Mouse (Mus musculus) heart, postnatal 0 days (tissue): ENCODE measurements at regions not wholly inside any gene's neighbourhood (a gene's known extent, or its start where the extent isn't known, plus 50 kb on each side); places are given as distances from the start of the nearest gene placed in this dataset.

Experiments used
- ATAC-seq: fragments of 200-750 bp; cut with Nextera tagmentation; 2 replicates; pipeline ENCODE4 v1.8.0; 2017; ENCODE audit warnings: low read depth, moderate number of reproducible peaks, moderate library complexity; ENCODE audit not compliant: insufficient read depth
- DNase-seq: peaks from one replicate; pipeline ENCODE4 v3.0.0-alpha.2; 2016; ENCODE audit warnings: low spot score
- H3K27ac ChIP-seq: fragments of 300-500 bp; sonication (generic); 2 replicates; pipeline ENCODE4 v1.5.1; 2014; ENCODE audit warnings: low read depth, mild to moderate bottlenecking
- H3K27me3 ChIP-seq: fragments of 300-500 bp; sonication (generic); 2 replicates; pipeline ENCODE4 v1.6.1; 2014; ENCODE audit warnings: low read length, mixed read lengths; ENCODE audit not compliant: control insufficient read depth, insufficient read depth
- H3K36me3 ChIP-seq: fragments of 300-500 bp; sonication (generic); replicated peaks from 2 replicates; pipeline ENCODE4 v1.6.1; 2014; ENCODE audit warnings: low read length, mixed read lengths; ENCODE audit not compliant: control insufficient read depth, insufficient read depth
- H3K4me1 ChIP-seq: fragments of 300-500 bp; sonication (generic); 2 replicates; pipeline ENCODE4 v1.6.1; 2014; ENCODE audit warnings: antibody characterized with exemption; ENCODE audit not compliant: control insufficient read depth, insufficient read depth
- H3K4me2 ChIP-seq: fragments of 300-500 bp; sonication (generic); 2 replicates; pipeline ENCODE4 v1.6.1; 2014; ENCODE audit warnings: low read depth, mild to moderate bottlenecking, low read length, moderate library complexity
- H3K4me3 ChIP-seq: fragments of 300-500 bp; sonication (generic); 2 replicates; pipeline ENCODE4 v1.5.1; 2014; ENCODE audit warnings: low read depth, low read length
- H3K9ac ChIP-seq: fragments of 300-500 bp; sonication (generic); replicated peaks from 2 replicates; pipeline ENCODE4 v1.6.1; 2014; ENCODE audit warnings: low read depth, low read length, mixed read lengths
- H3K9me3 ChIP-seq: fragments of 300-500 bp; sonication (generic); replicated peaks from 2 replicates; pipeline ENCODE4 v1.6.1; 2016; ENCODE audit warnings: low read length; ENCODE audit not compliant: control insufficient read depth
- CTCF ChIP-seq: IDR thresholded peaks from 2 replicates; pipeline ENCODE4 v1.5.1; 2016; ENCODE audit warnings: antibody characterized with exemption, control low read depth, low read depth
- EP300 ChIP-seq: IDR thresholded peaks from 2 replicates; pipeline ENCODE4 v1.6.1; 2016; ENCODE audit warnings: antibody characterized with exemption, low read depth
- WGBS: fragments of 180-500 bp; shearing (Covaris S2); extraction: QIAGEN DNeasy Blood & Tissue Kit; methylation state at CpG from one replicate; pipeline ENCODE4 v1.1.7; 2014; 5-methylcytosine and 5-hydroxymethylcytosine counted together

GRCm38 (mm10) chr2:167821186-167821585, 110.7 kb upstream of the Ptpn1 start:
- Histone ChIP-seq H3K4me2 (no peak overlapping the region), H3K4me3 (no peak overlapping the region), H3K27ac (no peak overlapping the region), H3K27me3 (0 out of 2 replicates have a peak, but pooled peaks cover 4% of the 10 kb centered on the region), H3K9me3 (no peaks in the 10 kb centered on the region), H3K4me1 (no peaks in the 10 kb centered on the region), H3K36me3 (no peaks in the 10 kb centered on the region), H3K9ac (no peak overlapping the region)
- no peak for TF ChIP-seq EP300
- no peak for TF ChIP-seq CTCF
- WGBS, result 66% methylated on average over 6 of the region's 6 CpGs
- ATAC-seq, result no peak
- no peak for DNase-seq

GRCm38 (mm10) chr2:167818799-167819198, 113.1 kb upstream of the Ptpn1 start:
- DNase-seq (no peak), ATAC-seq (no peak)
- 79% methylated on average over 10 of the region's 10 CpGs for whole genome bisulfite sequencing
- TF ChIP-seq EP300, result no peak
- no peak for TF ChIP-seq CTCF
- H3K27me3 ChIP-seq, result 0 out of 2 replicates have a peak, but pooled peaks cover 4% of the 10 kb centered on the region
- H3K9me3 ChIP-seq, result no peaks in the 10 kb centered on the region
- H3K9ac ChIP-seq, result no peak overlapping the region
- no peak overlapping the region for H3K4me2 ChIP-seq
- no peaks in the 10 kb centered on the region for H3K36me3 ChIP-seq
- H3K4me1 ChIP-seq, result no peaks in the 10 kb centered on the region
- no peak overlapping the region for H3K27ac ChIP-seq
- H3K4me3 ChIP-seq, result no peak overlapping the region

DNA sequence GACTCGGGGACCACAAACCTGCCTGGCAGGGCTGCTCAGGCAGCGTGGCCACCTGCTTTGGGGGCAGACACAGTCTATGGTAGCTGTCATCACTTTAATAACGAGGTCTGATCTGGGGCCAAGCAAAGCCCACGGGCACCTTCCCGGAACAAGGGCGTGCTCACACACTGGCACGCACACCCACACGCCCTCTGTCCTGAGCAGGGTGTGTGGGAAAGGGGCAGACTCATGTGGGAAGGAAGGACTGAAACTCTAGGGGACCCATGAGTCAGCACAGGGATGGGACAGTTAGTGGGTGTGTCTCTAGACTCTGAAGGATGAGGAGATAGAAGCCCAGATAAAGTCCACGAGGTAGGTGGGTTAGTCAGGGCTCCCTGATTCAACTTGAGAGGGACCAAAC, 114.8 kb upstream of the Ptpn1 start:
- H3K4me3 ChIP-seq, result no peak overlapping the region
- TF ChIP-seq EP300 (no peak), CTCF (no peak)
- H3K27ac ChIP-seq, result no peak overlapping the region
- WGBS, result 54% methylated on average over 9 of the region's 9 CpGs
- H3K27me3 ChIP-seq, result 0 out of 2 replicates have a peak, but pooled peaks cover 4% of the 10 kb centered on the region
- no peak overlapping the region for H3K9ac ChIP-seq
- ATAC-seq (no peak), DNase-seq (no peak)
- H3K36me3 ChIP-seq, result no peaks in the 10 kb centered on the region
- H3K9me3 ChIP-seq, result no peaks in the 10 kb centered on the region
- H3K4me1 ChIP-seq, result no peaks in the 10 kb centered on the region
- H3K4me2 ChIP-seq, result no peak overlapping the region

GRCm38 (mm10) chr2:167815123-167815522, 116.7 kb upstream of the Ptpn1 start:
- Histone ChIP-seq H3K27me3 (0 out of 2 replicates have a peak, but pooled peaks cover 4% of the 10 kb centered on the region), H3K27ac (no peak overlapping the region), H3K4me1 (no peaks in the 10 kb centered on the region), H3K4me3 (no peak overlapping the region), H3K36me3 (no peaks in the 10 kb centered on the region), H3K9me3 (no peaks in the 10 kb centered on the region), H3K4me2 (no peak overlapping the region), H3K9ac (no peak overlapping the region)
- no peak for ATAC-seq
- DNase-seq, result no peak
- 73% methylated on average over 10 of the region's 10 CpGs for WGBS
- TF ChIP-seq CTCF (no peak), EP300 (no peak)

DNA sequence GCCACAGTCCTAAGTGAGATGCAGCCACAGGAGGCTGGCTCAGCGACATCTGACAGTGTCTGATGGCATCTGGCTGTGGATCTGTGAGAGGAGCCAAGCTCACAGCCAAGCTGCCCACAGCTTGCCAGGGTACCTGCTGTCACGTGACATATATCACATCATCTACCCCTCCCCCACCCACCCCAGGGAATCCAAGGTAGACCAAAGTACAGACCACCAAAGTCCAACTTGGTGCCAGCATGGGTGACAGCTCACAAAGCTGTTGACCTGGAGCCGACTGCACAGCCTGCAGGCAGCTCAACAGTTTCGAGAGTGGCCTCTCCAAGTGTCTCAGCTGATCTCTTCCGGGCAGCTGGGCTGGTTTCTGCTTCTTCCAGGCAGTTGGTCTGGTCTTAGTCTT, 119.6 kb upstream of the Tmem189 start:
- Histone ChIP-seq H3K4me2 (no peak overlapping the region), H3K36me3 (no peaks in the 10 kb centered on the region), H3K9me3 (no peaks in the 10 kb centered on the region; the same call in 1 of the 2 replicates), H3K4me1 (no peaks in the 10 kb centered on the region), H3K27ac (no peak overlapping the region), H3K27me3 (no peaks in the 10 kb centered on the region), H3K4me3 (no peak overlapping the region), H3K9ac (no peak overlapping the region)
- TF ChIP-seq CTCF, result no peak
- TF ChIP-seq EP300, result no peak
- DNase-seq (no peak), ATAC-seq (no peak)
- whole genome bisulfite sequencing, result 89% methylated on average over 5 of the region's 5 CpGs

DNA sequence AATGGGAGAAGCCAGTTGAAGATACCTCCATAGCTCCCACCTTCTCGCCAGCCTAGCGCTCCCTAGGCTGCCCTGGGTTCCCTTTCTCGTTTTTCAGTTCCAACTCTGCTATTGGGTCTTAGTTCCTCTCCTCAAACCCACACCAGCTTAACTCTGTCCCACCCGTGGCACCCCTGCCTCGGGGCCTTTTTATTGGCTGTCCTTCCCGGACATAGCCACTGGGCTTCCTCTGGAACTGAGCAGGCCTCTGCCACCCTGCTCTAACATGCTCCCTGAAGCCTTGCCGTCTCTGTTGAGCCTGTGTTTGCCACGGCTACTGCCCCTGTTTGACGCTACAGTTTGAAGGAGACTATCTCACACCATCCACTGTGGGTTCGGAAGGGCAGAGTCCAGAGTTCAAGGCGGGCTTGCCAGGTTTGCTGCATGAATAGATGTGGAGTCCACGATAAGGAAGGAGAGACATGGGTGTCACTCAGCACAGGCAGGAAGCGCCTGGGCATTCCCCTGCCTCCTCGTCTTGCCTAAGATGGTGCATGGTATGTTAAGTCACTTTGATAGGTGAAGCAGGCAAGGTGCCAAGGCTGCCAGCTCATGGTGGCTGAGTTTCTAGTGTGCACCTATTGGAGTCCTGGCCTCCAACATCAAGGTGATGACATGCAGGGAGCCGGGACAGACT, 116.1 kb upstream of the Tmem189 start:
- Histone ChIP-seq H3K27me3 (no peaks in the 10 kb centered on the region), H3K27ac (no peak overlapping the region), H3K4me3 (no peak overlapping the region), H3K9me3 (no peaks in the 10 kb centered on the region; the same call in 1 of the 2 replicates), H3K36me3 (no peaks in the 10 kb centered on the region), H3K4me2 (no peak overlapping the region), H3K9ac (no peak overlapping the region), H3K4me1 (peaks cover 8% of the 10 kb centered on the region)
- ATAC-seq (no peak), DNase-seq (no peak)
- TF ChIP-seq EP300 (no peak), CTCF (no peak)
- 62% methylated on average over 15 of the region's 15 CpGs for WGBS
